Mouse (Mus musculus) erythroblast, embryonic 14.5 days (primary cell): ENCODE measurements around the gene Uhrf1bp1l.

ENCODE experiments used
- GATA1 ChIP-seq: IDR thresholded peaks from 2 replicates; pipeline ENCODE4 v1.6.1; 2012; ENCODE audit warnings: low read length, inconsistent platforms, mixed read lengths
- TAL1 ChIP-seq: IDR thresholded peaks from 3 replicates; pipeline ENCODE4 v1.6.1; 2012; ENCODE audit warnings: low read length, inconsistent platforms, mixed read lengths

- TF ChIP-seq GATA1, result no peak
- no peak for TF ChIP-seq TAL1
These were observed 41.7 kb upstream of the Uhrf1bp1l start for GRCm38 (mm10) chr10:89703042-89703441.
